Mouse (Mus musculus): ENCODE results near the gene Syndig1. TPM values are rescaled to one million over a fixed set of nuclear protein-coding genes. Genes with fewer than 3 reads are reported as not detected.

Syndig1 gene
- polyA plus RNA-seq, 1 experiment from 2014 or later: 4.2 TPM

DNA sequence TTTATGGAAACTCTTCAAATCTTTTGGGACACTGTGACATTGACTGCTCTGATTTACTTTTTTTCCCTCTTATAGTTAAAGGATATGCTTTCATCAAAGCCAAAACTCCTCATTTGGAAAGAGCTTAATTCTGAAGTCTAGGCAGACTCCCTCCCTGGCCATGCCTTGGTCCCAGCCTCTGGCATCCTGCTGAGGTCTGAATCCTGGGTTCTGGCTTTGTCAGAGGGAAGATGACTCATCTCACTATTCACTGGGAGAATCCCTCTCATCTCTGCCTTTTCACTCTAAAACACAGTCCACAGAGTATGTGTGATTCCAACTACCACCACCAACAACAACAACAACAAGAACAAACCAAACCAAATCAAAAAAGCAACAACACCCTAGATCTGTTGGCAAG, 58.6 kb downstream of the Syndig1 start:
- H3K4me3 ChIP-seq: no peak overlapping the region
- no peaks in the 10 kb centered on the region for H3K9me3 ChIP-seq
- H3K4me2 ChIP-seq: no peak overlapping the region
- no peak overlapping the region for H3K27ac ChIP-seq
- H3K27me3 ChIP-seq: no peaks in the 10 kb centered on the region
- no peak overlapping the region for H3K9ac ChIP-seq
- H3K36me3 ChIP-seq: no peaks in the 10 kb centered on the region
- ATAC-seq (ENCODE audit: insufficient number of reproducible peaks, insufficient read depth, low FRiP score, low TSS enrichment, low read depth): no peak
- no peaks in the 10 kb centered on the region for H3K4me1 ChIP-seq

DNA sequence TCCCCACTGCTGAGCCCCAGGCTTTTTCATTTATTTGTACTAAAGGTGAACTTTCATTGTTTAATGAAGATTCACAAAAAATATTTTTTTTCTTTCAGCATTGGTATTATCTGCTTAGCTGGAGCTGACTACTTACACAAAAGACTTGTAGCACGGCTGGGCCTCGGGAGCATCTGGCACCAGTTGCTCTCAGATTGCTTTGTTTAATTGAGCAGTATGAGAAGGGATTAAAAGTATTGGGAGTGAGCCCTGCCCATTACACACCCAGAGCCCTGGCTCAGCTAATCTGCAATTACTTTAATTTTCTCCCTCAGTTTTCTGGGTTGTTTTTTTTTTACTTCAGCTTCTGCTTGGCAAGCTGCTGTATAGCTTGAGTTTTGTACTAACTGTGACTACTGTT, 62.6 kb downstream of the Syndig1 start:
- H3K4me3 ChIP-seq: no peak overlapping the region
- WGBS: 48% methylated on average over 2 of the region's 2 CpGs
- H3K4me2 ChIP-seq: no peak overlapping the region
- H3K36me3 ChIP-seq: no peaks in the 10 kb centered on the region
- ATAC-seq (ENCODE audit: insufficient number of reproducible peaks, insufficient read depth, low FRiP score, low TSS enrichment, low read depth): no peak
- H3K4me1 ChIP-seq: no peaks in the 10 kb centered on the region
- no peaks in the 10 kb centered on the region for H3K9me3 ChIP-seq
- H3K27ac ChIP-seq: no peak overlapping the region
- no peak overlapping the region for H3K9ac ChIP-seq
- H3K27me3 ChIP-seq: no peaks in the 10 kb centered on the region

DNA sequence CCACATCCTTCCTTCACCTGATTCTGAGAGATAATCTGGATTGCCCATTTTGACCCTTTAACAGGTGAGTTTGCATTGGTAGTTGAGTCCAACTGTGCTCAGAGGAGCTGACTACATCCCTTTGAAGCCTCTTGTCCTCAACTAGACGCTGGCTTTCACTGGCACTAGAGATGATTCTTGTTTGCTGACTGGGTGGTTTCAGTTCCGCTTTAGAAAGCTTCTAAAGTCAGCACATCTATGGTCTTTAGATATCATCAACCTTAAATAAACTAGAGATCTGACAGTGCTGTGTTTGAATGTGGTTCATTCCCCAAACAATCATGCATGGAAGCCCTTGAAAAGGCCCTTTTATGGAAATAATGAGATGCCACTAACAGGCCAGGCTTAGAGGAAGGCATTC, 67.3 kb downstream of the Syndig1 start:
- Histone ChIP-seq H3K9me3 (no peaks in the 10 kb centered on the region), H3K27ac (no peak overlapping the region), H3K27me3 (no peaks in the 10 kb centered on the region), H3K4me3 (no peak overlapping the region), H3K4me2 (no peak overlapping the region), H3K9ac (no peak overlapping the region), H3K36me3 (no peaks in the 10 kb centered on the region), H3K4me1 (no peaks in the 10 kb centered on the region)
- WGBS: 84% methylated on average over 2 of the region's 2 CpGs
- ATAC-seq (ENCODE audit: insufficient number of reproducible peaks, insufficient read depth, low FRiP score, low TSS enrichment, low read depth): no peak

DNA sequence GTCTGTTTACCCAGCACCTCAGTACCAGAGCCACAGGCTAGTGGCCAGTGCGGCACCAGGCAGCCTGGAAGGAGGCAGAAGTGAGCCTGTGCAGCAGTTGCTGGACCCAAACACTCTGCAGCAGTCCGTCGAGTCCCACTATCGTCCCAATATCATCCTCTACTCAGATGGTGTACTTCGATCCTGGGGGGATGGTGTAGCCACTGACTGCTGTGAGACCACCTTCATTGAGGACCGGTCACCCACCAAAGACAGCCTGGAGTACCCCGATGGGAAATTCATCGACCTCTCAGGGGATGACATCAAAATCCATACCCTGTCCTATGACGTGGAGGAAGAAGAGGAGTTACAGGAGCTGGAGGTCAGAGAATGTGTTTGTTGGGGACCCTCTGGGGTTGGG, 70.6 kb downstream of the Syndig1 start:
- Histone ChIP-seq H3K36me3 (no peaks in the 10 kb centered on the region), H3K9me3 (no peaks in the 10 kb centered on the region), H3K4me2 (no peak overlapping the region), H3K4me3 (no peak overlapping the region), H3K27ac (no peak overlapping the region), H3K27me3 (no peaks in the 10 kb centered on the region), H3K4me1 (no peaks in the 10 kb centered on the region), H3K9ac (no peak overlapping the region)
- no peak for ATAC-seq (ENCODE audit: insufficient number of reproducible peaks, insufficient read depth, low FRiP score, low TSS enrichment, low read depth)
- WGBS: 89% methylated on average over 9 of the region's 9 CpGs

DNA sequence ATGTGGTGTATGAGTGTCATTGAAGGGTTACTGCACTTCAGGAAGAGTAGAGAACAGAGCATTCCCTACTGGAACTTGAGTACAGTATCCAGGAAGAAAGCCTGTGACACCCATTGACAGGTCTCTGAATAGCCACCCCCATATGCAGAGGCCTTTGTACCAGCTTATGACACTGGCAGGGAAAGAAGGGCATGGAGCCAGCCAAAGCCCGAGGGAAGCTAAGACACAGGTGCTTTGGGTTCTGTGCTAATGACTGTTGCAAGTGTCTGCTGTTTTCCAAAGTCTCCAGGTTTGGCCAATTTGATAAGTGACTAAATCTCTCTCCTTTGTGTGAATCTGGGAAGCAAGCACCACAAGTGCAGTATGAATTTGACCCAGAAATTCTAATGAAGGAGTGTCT, 71.6 kb downstream of the Syndig1 start:
- no peak overlapping the region for H3K27ac ChIP-seq
- no peaks in the 10 kb centered on the region for H3K4me1 ChIP-seq
- no peaks in the 10 kb centered on the region for H3K9me3 ChIP-seq
- no peak overlapping the region for H3K9ac ChIP-seq
- H3K27me3 ChIP-seq: no peaks in the 10 kb centered on the region
- 86% methylated on average over 1 of the region's 1 CpGs for WGBS
- no peak overlapping the region for H3K4me3 ChIP-seq
- no peaks in the 10 kb centered on the region for H3K36me3 ChIP-seq
- no peak overlapping the region for H3K4me2 ChIP-seq
- ATAC-seq (ENCODE audit: insufficient number of reproducible peaks, insufficient read depth, low FRiP score, low TSS enrichment, low read depth): no peak

DNA sequence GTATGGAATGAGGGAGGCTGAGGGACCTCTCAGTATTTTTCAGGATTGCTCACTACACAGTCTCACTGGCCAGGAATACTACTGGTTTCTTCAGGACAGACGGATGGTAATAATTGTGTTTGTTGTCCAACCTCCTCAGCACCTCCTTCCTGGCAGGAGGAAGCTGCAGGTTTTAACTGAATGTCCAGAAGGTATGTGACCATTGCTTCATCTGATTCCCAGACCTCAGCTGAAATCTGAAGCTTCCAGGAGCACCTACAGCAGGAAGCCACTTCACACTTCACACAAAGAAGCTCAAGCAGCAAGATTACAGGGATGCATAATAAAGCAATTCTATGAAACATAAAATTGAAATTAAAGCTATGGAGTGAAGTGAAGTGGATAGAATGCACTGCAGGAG, 75.4 kb downstream of the Syndig1 start:
- no peaks in the 10 kb centered on the region for H3K9me3 ChIP-seq
- ATAC-seq (ENCODE audit: insufficient number of reproducible peaks, insufficient read depth, low FRiP score, low TSS enrichment, low read depth): no peak

DNA sequence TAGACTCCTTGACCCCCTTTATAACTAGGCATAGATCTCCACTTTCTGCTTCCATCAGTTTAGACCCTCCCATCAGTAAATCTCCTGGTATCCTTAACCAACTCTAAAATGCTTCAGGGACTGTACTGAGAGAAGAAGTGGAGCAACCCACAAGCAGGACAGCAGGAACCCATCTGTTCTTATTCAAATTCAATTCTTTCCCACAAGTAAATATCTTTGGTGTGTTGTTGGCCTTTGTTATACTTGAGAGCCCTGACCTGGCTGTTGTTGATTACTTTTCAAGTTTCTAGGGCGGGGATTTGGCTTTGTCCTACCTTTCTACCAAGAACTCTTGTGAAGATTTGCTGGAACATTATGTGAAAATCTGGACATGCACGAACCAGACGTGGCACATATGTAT, 77.7 kb downstream of the Syndig1 start:
- no peak overlapping the region for H3K27ac ChIP-seq
- H3K4me3 ChIP-seq: no peak overlapping the region
- no peaks in the 10 kb centered on the region for H3K27me3 ChIP-seq
- H3K4me1 ChIP-seq: no peaks in the 10 kb centered on the region
- ATAC-seq (ENCODE audit: insufficient number of reproducible peaks, insufficient read depth, low FRiP score, low TSS enrichment, low read depth): no peak
- no peaks in the 10 kb centered on the region for H3K36me3 ChIP-seq
- H3K9ac ChIP-seq: no peak overlapping the region
- WGBS: 77% methylated on average over 3 of the region's 3 CpGs
- no peak overlapping the region for H3K4me2 ChIP-seq
- H3K9me3 ChIP-seq: no peaks in the 10 kb centered on the region

More for the DNA sequence above, 75.4 kb downstream of the Syndig1 start:
- Histone ChIP-seq H3K9ac (no peak overlapping the region), H3K4me1 (no peaks in the 10 kb centered on the region), H3K27ac (no peak overlapping the region), H3K27me3 (no peaks in the 10 kb centered on the region), H3K4me2 (no peak overlapping the region), H3K4me3 (no peak overlapping the region), H3K36me3 (no peaks in the 10 kb centered on the region)
- 79% methylated on average over 1 of the region's 1 CpGs for WGBS

DNA sequence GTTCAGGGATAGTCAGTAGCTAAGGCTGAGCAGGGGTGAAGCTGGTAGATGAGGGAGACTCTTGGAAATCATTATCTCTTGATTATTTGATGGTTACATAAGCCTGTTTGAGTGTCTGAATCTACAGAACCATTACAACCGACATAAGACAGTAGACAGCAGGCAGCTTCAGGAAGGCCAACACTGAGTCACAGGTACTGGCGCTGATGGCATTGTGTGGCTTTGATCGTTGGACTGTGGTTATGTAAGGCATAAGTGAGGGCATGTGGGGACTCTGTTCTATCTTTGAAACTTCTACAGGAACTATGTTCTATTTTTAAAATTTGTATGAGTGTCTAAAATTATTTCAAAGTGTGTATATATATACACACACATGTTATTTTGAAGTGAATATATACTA, 88.2 kb downstream of the Syndig1 start:
- 82% methylated on average over 3 of the region's 3 CpGs for WGBS
- Histone ChIP-seq H3K4me2 (no peak overlapping the region), H3K36me3 (no peaks in the 10 kb centered on the region), H3K9ac (no peak overlapping the region), H3K27ac (no peak overlapping the region), H3K27me3 (no peaks in the 10 kb centered on the region), H3K4me3 (no peak overlapping the region), H3K9me3 (no peaks in the 10 kb centered on the region), H3K4me1 (no peaks in the 10 kb centered on the region)
- no peak for ATAC-seq (ENCODE audit: insufficient number of reproducible peaks, insufficient read depth, low FRiP score, low TSS enrichment, low read depth)

DNA sequence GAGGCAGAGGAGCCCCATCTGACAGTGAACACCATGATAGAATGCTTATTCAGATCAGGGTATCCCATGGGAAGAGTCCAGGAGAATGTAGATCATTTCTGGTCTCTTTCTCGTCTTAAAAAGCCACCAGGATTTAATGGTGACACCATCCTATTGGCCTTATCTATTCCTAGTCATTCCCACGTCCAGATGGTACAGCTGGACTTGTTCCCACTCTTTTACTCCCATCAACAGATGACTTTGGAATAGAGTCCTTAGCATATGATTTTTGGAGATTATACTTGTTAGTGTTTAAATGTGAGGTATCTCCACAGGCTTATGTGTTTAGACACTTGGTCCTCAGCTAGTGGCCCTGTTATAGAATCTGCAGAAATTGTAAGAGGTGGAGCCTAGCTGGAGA, 94.5 kb downstream of the Syndig1 start:
- Histone ChIP-seq H3K4me3 (no peak overlapping the region), H3K27ac (no peak overlapping the region), H3K4me1 (no peaks in the 10 kb centered on the region), H3K27me3 (no peaks in the 10 kb centered on the region), H3K4me2 (no peak overlapping the region), H3K36me3 (no peaks in the 10 kb centered on the region), H3K9me3 (no peaks in the 10 kb centered on the region), H3K9ac (no peak overlapping the region)
- ATAC-seq (ENCODE audit: insufficient number of reproducible peaks, insufficient read depth, low FRiP score, low TSS enrichment, low read depth): no peak
- 58% methylated on average over 2 of the region's 2 CpGs for WGBS

DNA sequence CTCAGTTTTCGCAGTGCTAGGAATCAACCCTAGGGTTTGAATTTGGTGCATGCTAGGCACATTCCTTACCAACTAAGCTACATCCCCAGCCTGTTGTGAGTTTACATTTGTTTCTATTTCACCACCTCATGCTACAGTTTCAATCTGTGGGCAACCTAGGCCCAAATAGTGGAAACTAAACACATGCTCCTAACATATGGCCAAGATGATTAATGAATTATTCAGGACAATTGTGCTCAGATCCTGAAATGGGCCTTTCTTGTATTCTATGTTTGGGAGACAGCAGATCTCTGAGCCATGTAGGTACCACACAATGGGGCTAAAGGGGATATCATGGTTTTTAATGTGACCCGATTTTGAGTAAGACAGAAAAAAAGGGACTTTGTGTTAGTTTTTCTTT, 96.9 kb downstream of the Syndig1 start:
- no peaks in the 10 kb centered on the region for H3K9me3 ChIP-seq
- H3K4me1 ChIP-seq: peaks cover 3% of the 10 kb centered on the region; the same call in 1 of the 2 replicates
- H3K4me3 ChIP-seq: no peak overlapping the region
- no peak overlapping the region for H3K27ac ChIP-seq
- H3K36me3 ChIP-seq: no peaks in the 10 kb centered on the region
- WGBS: 77% methylated on average over 2 of the region's 2 CpGs
- H3K27me3 ChIP-seq: no peaks in the 10 kb centered on the region
- no peak overlapping the region for H3K4me2 ChIP-seq
- ATAC-seq (ENCODE audit: insufficient number of reproducible peaks, insufficient read depth, low FRiP score, low TSS enrichment, low read depth): no peak
- H3K9ac ChIP-seq: no peak overlapping the region

DNA sequence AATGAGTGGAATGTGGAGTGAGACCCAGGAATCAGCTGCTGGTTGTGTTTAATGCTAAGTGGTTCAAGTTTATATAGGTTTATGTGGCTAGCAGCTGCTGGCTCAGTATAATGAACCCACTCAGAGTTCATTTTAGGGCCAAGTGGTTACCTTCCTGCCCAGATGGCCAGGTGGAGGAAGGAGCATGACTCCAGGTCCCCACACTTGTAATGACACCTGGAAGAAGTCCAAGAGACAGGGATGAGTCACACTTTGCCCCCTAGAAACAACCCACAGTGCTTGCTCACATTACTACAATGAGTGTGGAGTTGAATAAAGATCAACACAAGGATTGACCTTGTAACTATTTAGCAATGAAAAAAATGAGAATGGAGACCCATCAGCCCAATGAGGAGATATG, 98.0 kb downstream of the Syndig1 start:
- Histone ChIP-seq H3K36me3 (no peaks in the 10 kb centered on the region), H3K4me2 (no peak overlapping the region), H3K4me3 (no peak overlapping the region), H3K4me1 (peaks cover 10% of the 10 kb centered on the region), H3K27ac (no peak overlapping the region), H3K27me3 (no peaks in the 10 kb centered on the region), H3K9me3 (no peaks in the 10 kb centered on the region), H3K9ac (no peak overlapping the region)
- ATAC-seq (ENCODE audit: insufficient number of reproducible peaks, insufficient read depth, low FRiP score, low TSS enrichment, low read depth): no peak

DNA sequence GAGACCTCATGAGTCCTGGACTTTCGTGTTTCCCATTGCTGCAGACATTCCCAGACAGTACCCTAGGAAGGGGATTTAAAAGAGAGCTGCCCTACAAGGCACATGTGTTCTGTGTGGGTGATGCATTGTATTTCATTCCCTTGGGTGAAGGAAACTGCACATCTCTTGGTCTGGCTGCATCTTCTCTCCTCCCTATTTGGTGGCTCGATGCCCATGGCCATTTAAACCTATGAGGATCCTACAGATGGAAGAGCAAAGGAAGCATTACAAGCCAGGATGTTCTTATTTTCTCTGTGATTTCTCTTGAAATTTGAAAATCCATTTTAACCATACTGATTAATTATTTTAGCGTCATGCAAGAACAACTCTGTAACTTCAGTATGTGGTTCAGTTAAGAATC, 98.5 kb downstream of the Syndig1 start:
- no peak overlapping the region for H3K4me3 ChIP-seq
- H3K9me3 ChIP-seq: no peaks in the 10 kb centered on the region
- WGBS: 79% methylated on average over 3 of the region's 3 CpGs
- no peak for ATAC-seq (ENCODE audit: insufficient number of reproducible peaks, insufficient read depth, low FRiP score, low TSS enrichment, low read depth)
- H3K27ac ChIP-seq: no peak overlapping the region
- no peak overlapping the region for H3K4me2 ChIP-seq
- H3K36me3 ChIP-seq: no peaks in the 10 kb centered on the region
- H3K4me1 ChIP-seq: peaks cover 10% of the 10 kb centered on the region
- H3K27me3 ChIP-seq: no peaks in the 10 kb centered on the region
- no peak overlapping the region for H3K9ac ChIP-seq

DNA sequence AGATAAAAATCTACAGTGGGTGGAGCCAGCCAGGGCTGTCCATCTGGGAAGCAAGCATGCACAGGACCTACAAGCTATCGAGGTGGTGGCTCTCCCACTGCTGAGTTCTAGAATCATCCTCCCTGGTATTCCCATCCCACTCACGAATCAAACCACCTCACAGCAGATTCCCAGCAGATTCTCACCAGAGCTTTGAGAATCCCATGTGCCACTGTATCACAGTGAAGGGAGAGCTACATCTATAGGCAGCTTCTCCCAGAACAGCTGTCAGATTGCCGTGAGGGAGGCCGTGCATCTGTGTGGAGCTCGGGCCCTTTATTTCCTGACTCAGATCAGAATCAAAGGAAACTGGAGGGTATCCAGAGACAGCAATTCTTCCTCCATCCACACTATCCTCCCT, 101.0 kb downstream of the Syndig1 start:
- 72% methylated on average over 5 of the region's 5 CpGs for WGBS

More for the DNA sequence above, 101.0 kb downstream of the Syndig1 start:
- H3K9me3 ChIP-seq: no peaks in the 10 kb centered on the region
- H3K27me3 ChIP-seq: no peaks in the 10 kb centered on the region
- H3K9ac ChIP-seq: no peak overlapping the region
- peaks cover 16% of the 10 kb centered on the region for H3K4me1 ChIP-seq
- H3K27ac ChIP-seq: no peak overlapping the region
- ATAC-seq (ENCODE audit: insufficient number of reproducible peaks, insufficient read depth, low FRiP score, low TSS enrichment, low read depth): no peak
- no peak overlapping the region for H3K4me3 ChIP-seq
- H3K4me2 ChIP-seq: no peak overlapping the region
- H3K36me3 ChIP-seq: no peaks in the 10 kb centered on the region

Data from embryonic facial prominence, embryonic 13.5 days (tissue).